Mouse (Mus musculus) kidney, postnatal 14 days (tissue): Measurements from ENCODE around the gene Acd.

Experiments used
- DNase-seq: peaks from one replicate; pipeline ENCODE4 v3.0.0; 2022; ENCODE audit warnings: mixed read lengths

The Acd gene

DNA sequence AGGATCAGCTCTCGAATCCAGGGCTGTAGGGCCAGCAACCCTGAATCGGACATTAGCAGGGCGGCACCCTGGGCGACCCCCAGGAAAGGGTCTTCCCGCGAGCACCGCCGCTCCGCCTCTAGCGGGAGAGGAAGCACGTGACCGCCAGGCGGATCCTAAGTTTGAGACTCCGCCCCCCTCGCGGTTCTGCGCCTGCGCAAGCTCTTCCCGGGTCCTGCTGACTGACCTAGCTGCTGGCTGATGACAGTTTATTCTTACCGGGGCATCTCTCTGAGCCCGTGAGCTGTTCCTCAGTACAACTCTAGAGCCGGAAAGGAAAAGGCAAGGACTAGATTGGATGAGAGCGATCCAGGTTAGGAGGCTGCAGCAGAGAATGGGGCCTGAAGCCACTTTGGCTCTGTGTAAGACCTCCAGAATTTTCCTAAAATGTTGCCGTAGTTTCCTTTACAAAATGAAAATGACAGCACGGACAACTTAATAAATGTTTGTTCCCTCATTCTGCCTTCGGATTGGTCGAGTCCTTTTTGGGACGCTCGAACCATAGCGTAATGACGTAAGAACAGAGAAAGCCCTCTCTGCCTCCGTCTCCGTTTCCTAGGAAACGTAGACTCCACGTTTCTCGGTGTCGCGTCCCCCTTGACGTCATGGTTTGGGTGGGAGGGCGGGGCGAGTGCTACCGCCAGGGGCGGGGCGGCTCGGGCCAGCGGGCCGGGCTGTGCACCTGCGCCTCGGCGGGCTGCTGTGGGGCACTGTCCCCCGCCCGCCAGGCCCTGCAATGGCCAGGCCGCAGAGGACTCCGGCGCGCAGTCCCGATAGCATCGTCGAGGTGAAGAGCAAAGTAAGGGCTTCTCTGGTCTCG lies at the start of gene Acd, which contains the start of gene Pard6a:
Acd (minus strand) TSS at position 137 of the 859 bp plus-strand sequence.
Pard6a (plus strand) TSS at position 183 of the 859 bp plus-strand sequence.
- peak; percentile 97 for DNase-seq

DNA sequence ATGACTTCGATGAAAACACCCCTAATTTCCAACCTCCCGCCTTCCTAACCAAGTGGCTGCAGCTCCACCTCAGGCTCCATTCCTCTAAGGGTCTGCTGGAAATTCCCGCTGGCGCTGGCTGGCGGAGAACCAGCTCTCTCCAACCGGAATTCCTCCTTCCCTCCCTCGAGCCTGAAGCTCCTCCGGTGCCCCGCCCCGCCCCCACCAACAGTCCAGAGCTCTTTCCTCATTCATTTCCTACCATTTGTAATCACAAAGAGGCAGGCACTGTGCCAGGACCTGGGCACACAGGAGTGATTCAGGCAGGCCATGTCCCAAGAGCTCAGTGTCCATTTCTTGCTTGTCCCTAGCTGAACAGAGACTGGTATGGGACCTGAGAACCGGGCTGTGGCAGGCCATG lies 49.7 kb upstream of the Acd start:
- DNase-seq: peak; percentile 90

DNA sequence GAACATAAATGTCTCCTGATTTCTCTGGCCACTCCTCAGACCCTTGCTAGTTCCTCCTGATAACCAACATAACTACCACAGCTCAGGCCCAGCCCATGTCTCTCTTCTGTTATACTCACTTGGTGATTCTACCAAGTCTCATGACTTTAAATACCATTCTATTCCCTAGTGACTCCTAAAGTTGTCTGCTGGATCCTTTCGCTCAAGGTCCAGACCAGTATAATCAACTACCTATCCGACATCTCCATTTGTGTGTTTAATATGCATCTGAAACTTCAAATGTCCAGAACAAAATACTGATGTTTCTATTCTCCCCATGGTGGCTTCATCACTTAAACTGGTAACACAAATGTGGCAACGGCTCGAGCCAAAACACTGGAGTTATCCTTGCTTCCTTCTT lies 42.4 kb upstream of the Acd start:
- no peak for DNase-seq

DNA sequence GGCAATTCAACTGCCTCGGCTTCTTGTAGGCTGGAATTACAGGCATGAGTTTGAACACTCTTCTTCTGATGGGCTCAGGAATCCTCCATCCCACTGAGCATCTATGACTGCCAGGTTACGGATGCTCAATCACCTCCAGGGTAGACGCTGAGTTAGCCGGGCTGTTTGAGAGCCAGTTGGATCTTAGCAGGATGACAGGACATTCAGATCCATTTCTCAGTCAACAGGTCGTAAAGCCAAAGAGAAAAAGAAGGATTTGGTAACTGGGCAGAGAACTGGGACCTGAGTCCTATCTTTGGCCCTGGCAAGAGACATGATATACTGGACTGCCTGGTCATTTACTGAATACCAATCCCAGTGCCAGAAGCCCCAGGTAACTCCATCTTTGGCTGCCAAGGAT lies 38.3 kb upstream of the Acd start:
- no peak for DNase-seq

DNA sequence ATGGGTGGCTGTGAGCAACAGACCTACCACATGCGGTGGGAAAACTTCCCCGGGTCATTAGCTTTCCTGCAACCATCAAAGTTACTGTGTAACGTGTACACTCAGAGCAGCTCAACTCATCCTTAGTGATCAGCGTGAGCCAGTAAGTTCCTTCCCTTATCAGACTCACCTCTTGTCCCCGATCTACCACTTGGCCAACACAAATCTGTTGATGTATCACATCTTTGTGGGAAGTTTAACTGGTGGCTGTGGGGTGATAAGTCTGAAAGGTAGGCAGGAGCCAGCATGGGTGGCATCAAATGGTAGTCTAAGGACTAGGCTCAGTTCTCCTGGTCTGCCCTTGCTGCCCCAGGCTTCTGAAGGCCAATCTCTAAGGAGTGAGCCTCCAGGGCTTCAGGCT lies 31.3 kb upstream of the Acd start:
- no peak for DNase-seq

DNA sequence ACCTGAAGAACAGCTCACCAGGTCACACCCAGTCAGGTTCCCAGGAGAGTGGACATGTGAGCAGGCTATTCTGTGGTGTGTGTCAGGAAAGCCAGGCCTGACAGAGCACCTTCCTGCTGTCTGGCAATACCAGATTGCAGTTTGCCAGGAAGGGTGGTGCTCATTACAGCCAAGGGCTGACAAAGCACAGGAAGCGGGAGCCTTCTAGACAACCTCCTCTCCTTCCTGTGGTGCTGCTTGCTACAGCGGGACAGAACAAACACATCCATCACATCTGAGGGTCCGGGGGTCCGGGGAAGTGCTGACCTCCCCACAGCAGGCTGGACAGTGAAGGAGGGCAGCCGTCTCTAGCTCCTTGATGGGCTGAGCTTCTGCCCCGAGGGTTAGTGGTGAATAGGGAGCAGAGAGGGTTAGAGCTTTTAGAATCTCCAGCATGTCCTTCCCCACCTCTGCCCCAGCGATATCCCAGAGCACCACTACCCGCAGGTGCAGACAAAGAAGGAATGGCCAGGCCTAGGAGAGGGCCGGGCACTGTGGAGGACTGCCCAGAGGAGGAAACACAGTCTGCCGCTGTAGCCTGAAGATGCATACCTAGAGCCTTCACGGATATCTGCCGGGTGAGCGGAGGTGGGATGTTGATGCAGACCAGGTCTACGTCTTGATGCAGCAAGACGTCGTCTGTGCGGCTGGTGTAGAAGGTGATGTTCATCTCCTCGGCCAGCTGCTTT lies 26.7 kb upstream of the Acd start:
- DNase-seq: peak; percentile 77

DNA sequence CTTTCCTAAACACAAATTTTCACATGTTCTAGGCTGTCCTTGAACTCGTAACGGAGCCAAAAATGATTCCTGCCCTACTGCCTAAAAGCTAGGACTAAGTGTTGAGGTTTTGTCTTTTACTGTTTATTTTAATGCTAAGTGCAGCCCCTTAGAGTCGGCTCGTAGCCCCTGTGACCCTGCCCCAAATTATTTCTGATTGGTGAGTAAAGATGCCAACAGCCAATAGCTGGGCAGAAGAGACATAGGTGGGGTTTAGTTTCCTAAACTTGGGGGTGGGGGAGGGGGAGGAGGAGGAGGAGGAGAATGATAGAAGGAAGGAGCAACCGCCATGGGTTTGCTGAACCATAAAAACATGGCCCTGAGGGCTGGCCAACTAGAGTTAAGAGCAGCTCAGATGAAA lies 24.8 kb upstream of the Acd start:
- DNase-seq: no peak

DNA sequence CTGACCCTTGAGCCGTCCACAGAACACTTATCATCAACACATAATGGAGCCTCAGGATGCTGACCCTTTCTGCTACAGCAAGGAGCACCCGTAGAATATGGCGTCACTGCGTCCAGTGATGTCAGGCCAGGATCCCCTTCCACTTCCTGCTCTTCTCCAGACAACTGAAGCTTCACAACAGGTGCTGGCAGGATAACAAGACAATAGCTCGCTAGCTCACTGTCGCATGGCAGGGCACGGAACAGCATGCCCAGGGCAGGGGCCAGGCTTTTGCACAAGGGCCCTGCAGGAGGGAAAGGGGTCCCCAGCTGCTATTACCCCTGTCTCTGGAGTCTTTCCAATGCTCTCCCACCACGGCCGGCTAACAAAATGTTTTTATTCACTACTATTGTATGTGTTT lies 22.0 kb upstream of the Acd start:
- DNase-seq: no peak

DNA sequence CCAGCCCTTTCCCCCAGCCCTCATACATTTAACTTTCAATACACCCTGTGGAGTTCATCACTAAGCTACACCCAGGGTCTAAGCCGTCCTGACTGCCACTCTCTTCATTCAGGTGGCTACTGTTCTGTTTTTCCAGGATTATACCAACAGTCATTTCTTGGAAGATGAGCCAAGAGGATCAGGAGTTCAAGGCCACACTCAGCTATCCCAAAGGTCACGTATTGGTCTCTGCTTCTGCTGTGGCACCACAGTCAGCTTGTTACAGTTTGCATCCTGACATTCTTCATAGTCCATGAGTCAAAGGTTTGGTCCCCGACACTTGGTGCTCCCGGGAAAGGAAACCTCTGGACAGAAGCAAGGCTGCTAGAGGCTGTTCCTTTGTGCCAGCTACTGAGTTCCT lies 18.7 kb upstream of the Acd start:
- DNase-seq: no peak

DNA sequence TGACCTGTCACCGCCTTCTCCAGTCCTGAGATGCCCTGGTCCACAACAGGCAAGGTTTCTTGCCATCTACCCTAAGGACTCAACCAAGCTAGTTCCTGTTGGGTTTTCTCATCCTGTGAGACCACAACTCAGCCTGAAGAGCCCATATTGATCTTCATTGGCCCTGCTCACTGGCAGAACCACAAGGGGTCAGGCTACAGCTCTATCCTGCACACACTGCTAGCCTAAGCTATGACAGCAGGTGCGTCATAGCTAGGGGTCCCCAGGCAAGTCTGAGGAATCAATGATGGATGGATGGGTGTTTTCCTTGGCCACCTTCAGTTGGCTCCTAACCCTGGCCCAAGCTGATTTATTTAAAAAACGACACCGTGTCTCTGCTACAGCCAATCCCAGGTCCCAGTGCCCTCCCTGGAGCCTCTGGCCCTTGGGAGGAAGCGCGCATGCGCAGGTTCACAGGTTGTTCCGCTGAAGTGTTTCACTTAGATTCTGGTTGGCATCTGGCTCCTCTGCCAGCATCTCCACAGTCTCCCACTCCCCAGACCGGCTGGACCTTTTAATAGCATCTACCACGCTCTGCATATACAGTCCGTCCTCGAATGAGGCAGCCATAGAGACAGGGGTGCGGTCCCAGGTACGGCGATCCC lies 15.5 kb upstream of the Acd start:
- no peak for DNase-seq

DNA sequence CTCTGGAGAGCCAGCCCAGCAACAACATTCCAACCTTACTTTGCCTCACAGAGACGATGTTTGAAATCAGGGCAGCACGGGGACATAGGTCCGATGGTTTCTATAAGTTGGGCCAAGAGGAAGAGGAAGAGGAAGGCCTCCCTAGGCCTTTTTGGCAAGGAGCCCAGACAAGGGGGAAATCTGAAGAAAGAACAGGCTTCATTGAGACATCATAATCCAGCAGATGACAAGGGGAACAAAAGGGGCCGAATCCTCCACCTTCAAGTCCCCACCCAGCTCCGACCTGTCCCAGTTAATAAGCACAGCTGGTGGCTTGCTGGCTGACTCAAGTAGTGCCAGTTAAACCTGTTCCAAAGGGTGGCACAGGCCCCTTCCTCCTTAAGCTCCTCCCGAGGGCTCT lies 14.1 kb upstream of the Acd start:
- DNase-seq: peak; percentile 43

DNA sequence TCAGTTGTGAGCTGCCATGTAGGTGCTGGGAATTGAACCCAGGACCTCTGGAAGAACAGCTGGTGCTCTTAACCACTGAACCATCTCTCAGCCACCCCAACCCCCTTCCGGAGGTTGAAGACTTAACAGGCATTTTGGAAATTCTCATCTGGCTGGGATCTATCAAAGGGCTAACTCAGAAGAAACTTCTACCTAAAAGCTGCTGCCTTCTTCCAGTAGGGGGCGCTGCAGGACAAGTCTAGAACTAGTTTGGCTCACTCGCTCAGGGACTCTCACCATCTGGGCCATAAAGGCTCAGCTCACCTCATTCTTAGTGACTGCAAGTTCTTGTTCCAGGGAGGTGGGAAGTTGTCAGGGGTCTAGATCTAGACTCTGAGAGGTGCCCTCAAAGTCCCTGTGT lies 13.2 kb upstream of the Acd start:
- peak; percentile 91 for DNase-seq

DNA sequence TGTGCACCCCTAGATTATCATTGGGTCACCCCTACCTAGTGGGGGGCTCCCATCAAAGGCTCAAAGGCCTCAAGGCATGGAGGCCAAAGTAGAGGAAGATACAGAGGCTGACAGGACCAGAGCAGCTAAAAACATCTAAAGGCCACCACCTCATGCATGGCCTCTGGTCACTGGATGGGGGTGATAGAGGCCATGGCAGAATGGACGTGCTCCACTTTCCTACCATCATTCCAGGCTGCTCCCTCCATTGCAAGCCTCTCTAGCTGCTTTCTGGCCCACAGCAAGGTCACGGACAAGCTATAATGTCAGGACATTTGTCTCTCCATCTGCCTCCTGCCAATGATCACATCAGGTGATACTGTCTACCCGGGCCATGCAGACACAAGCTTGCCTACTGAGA lies 11.4 kb upstream of the Acd start:
- DNase-seq: no peak

DNA sequence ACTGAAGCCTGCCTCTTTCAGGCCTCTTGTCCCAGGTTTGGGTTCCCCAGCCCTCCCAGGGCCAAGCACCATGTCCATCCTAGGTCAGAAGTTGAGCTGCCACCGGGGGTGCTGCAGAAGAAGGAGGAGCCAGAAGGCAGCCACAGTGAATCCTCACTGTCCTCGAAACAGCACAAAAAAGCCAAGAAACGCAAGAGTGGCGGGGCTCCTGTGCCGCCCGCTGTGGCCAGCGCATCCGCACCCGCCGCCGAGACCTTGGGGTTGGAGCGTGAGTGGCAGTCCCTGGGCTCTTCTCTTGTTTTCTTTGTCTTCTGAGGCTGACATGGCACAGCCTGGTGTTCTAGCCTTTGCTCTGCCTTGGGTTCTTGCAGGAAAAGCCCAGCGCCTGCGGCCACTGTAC lies 8.4 kb upstream of the Acd start:
- no peak for DNase-seq

DNA sequence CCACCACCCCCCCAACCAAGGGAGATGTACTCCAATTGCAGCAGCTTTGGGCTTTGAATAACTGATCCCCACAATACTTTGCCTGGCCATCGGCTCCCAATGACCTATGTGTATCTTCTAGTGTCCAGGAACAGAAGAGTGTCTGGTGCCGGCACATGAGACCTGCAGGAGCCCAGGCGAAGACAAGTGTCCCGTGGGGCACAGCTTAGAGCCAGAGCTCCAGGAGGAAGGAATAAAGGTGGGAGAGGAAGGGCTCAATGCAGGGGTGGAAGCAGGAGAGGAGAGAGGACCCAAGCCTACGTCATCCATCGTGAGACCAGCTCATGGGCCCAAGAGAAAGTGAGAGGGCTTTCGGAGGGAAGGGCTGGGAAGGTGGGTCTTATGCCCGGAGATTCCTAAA lies 7.8 kb upstream of the Acd start:
- no peak for DNase-seq

DNA sequence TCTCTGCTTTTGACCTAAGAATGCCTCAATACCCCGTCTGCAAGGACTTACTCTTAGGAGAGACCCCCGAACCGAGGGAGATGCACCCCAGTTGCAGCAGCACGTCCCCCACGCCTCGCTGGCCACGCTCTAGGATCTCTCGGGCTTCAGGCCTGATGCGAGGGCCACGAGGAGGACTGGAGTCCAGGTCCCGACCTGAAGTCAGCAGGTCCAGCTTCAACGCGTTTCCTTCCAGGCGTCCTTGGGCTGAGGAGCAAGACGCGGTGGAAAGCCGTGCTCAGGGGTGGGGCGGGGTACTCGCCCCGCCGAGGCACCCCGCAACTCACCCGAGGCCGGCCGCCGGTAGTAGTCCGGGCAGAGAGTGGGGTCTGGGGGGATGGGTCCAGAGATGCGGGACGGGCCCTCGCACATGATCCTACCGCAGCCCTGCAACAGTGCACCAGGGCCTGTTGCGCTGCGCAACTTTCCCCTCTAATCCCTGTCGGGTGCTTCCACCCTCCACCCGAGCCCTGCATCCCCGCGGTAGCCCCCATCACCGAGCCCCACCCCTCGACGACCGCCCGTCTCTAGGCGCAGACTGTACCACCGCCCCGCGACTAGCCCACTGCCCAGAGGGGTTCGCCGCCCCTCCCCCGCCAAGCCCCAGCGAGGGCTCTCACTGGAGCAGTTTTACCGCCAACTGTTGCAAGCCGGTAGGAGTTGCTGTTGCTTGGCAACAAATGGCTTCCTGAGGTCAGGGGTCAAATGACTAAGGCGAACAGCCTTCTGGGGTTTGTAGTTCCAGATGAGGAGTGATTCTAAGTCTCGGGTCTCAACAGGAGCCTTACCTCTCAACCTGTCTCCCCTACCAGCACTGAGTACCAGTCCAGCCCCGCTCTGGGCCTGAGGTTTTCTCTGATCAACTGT lies 6.8 kb upstream of the Acd start, which contains the start of the genes 4933405L10Rik and Enkd1:
4933405L10Rik (plus strand) TSS at position 158 of the 906 bp plus-strand sequence.
Enkd1 (minus strand) TSS at position 713 of the 906 bp plus-strand sequence.
- peak; percentile 93 for DNase-seq

DNA sequence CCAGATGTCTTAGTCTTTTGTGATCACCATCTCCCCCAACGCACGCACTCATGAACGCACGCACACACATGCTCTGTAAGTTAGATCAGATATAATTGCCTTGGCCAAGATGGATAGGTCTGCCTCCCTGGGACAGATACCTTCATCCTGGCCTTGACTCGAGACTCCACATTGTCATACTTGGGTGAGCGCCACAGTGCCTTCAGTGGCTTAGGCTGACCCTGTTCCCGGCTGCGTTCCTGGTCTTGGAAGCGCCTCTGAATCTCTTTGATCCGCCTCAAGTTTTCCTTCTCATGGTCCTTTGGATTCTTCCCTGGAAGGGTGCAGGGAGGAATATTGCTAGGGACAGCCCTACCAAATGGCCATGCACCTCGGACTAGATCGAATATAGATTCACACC lies 5.5 kb upstream of the Acd start:
- DNase-seq: no peak

DNA sequence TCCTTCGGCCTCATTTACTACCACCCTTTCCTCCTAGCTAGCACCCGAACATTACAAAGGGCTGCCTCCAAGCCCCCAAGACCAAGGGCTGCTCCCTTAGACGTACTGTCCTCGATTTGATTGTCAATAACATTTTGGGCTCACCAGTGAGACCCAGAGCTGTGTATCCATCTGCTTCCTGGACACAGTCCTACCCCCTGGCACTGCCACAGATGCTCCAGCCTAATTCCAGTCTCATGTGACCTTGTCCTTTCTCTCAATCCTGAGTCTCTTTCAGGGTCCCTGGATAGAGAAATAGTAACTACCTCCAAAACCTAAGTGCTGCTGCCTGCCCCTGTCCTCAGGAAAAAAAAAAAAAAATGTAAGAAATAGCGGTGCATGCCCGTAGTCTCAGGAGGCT lies 4.1 kb upstream of the Acd start:
- DNase-seq: no peak

DNA sequence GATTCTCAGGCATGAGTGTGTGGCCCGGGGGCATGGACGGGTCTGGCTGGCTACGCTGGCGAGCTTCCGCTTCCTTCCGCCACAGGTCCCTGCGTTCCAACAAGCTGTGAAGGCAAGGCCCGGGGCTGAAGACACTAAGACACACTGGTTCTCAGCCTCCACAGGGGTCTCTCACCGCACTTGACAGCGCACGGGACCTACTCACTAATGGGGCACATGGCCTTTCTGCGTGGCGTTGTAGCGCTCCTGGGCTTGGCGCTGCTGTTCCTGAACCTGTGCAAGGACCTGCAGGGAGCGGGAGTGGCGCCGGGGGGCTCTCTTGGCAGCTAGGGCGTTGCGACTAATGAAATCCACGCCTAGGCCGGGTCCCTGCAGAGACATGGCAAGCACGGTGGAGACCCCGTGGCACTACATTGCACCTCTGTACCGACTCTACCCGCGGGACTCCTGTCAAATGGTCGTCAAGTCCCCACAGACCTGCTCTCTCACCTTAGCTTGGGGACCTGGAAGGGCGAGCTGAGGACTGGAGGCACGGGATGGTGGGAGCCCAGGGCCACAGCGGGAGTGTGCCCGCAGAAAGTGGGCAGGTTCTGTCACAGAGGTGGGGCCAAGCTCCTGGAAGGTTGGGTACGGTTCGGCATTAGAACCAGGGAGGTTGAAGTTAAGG lies 3.4 kb upstream of the Acd start:
- no peak for DNase-seq

DNA sequence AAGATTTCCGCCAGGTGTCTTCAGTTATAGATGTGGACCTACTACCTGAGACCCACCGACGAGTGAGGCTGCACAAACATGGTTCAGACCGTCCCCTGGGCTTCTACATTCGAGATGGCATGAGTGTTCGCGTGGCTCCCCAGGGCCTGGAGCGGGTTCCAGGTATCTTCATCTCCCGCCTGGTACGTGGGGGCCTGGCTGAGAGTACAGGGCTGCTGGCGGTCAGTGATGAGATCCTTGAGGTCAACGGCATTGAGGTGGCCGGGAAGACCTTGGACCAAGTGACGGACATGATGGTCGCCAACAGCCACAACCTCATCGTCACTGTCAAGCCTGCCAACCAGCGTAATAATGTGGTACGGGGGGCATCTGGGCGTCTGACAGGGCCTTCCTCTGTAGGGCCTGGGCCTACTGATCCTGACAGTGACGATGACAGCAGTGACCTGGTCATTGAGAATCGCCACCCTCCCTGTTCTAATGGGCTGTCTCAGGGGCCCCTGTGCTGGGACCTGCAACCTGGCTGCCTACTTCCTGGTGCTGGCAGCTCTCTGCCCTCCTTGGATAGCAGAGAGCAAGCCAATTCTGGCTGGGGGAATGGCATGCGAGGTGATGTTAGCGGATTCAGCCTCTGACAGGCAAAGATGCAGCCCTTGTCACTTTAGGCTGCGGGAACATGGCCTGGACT lies 2.0 kb upstream of the Acd start:
- no peak for DNase-seq

DNA sequence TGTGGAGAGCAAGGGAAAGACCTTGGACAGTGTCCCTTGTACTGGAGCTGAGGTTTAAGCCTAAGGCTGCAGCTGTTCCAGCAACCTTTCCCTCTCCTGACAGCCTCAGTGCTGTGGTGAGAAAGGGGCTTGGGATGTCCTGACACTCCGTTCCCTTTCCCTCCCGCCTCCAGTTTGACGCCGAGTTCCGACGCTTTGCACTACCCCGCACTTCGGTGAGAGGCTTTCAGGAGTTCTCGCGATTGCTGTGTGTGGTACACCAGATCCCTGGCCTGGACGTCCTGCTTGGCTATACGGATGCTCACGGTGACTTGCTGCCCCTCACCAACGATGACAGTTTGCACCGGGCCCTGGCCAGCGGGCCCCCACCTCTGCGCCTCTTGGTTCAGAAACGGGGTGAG lies 1.1 kb upstream of the Acd start:
- DNase-seq: no peak
